Mouse (Mus musculus) brain, adult 2 months (tissue): ENCODE data around the gene Akap12.

Experiments used
- DNase-seq: peaks from one replicate; pipeline ENCODE4 v3.0.0; 2011; ENCODE audit warnings: low read depth, low spot score

The Akap12 gene

GRCm38 (mm10) chr10:4266041-4266930, at the start of gene Akap12:
Gene Akap12, plus strand, starts transcription at chr10:4266380.
- DNase-seq, result peak; percentile 81

DNA sequence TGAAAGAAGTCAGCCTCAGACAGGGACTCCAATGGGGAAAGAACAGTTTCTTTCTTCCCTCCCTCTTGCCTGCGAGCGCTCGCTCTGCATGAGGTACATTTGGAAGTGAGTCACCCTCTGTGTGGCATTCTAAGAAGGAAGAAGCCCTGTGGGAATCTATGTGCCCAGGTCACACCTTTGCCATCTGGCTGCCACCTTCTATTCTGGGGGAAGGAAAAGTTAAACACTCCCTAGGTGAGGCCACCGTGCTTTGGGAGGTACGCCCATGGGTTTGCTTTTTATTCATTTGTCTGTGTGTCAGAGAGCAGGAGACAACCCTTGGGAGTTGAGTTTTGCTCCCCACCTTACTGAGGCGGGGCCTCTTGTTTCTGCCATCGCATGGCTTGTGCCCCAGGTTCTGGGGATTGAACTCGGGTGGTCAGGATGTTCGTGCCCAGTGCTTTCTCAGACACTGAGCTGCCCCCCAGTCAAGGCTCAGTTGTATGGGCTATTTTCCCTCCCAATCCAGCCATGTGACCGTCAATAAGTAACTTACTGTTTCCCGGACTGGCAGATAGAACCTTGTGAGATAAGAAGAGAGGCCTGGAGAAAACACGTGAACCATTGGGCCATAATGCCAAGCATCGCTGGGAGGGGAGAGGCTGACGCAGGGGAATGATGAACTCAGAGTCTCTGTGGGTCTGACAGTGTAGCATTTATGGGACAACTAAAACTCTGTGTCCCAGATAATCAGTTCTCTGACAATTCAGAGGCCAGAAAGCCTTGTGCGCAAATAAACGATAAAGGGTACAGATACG, 35.4 kb upstream of the Akap12 start:
- DNase-seq, result peak; percentile 10

- peak; percentile 76 for DNase-seq
These were observed 33.1 kb upstream of the Akap12 start for GRCm38 (mm10) chr10:4233102-4233501.

DNA sequence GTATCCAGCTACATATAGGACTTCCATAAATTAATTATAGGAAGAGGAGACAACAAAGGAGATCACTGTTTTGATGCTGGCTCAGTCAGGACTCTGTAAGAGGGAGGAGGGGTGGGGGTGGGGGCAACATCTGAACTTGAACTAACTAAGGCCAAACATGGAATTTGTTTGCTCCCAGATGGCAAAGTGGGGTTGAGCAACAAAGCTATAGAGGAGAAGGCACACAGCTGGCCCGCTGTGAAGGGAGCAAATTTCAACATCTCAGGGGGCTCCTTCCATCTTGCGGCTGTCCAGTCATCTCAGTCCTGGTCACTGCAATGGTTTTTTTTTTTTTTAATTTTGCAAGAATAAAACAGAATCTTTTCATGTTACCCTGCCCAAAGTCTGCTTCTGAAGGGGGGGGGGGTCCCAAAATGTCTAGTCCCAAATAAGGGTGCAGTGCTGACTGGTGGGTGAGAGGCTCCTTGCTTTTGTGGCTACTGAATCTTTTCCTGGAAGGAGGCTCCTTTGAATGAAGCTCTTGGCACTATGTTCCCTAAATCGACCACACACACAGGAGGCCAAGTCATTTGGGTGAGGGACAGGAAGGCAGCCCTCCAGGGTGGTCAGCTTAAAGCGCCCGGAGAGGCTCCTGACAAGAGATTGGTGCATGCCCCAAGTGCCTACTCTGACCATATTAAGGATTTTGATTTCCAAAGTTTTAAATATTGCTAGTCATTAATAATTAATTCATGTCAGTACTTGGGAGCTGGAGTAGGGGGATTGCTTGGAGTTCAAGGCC, 26.2 kb upstream of the Akap12 start:
- no peak for DNase-seq

GRCm38 (mm10) chr10:4243591-4244300, 22.4 kb upstream of the Akap12 start:
- no peak for DNase-seq

DNA sequence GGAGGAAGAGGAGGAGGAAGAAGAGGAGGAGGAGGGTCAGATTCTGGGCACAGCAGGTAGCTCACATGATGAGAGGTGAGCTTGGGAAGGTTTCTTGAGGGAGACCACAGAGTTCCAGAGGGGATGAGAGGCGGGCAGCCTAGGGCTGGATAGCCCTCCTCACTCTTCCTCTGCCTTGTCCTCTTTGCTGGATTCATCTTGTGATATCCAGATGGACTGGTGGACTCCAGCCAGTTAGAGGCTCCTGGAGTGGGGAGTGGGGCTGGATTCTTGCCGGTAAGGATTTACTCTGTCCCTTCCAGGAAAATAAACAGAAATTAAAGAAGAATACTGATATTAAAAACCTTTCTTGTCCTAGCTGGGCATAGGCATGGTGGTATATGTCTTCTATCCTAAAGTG, 20.4 kb upstream of the Akap12 start:
- no peak for DNase-seq

- DNase-seq, result no peak
These were observed 19.8 kb upstream of the Akap12 start for GRCm38 (mm10) chr10:4246407-4246806.

DNA sequence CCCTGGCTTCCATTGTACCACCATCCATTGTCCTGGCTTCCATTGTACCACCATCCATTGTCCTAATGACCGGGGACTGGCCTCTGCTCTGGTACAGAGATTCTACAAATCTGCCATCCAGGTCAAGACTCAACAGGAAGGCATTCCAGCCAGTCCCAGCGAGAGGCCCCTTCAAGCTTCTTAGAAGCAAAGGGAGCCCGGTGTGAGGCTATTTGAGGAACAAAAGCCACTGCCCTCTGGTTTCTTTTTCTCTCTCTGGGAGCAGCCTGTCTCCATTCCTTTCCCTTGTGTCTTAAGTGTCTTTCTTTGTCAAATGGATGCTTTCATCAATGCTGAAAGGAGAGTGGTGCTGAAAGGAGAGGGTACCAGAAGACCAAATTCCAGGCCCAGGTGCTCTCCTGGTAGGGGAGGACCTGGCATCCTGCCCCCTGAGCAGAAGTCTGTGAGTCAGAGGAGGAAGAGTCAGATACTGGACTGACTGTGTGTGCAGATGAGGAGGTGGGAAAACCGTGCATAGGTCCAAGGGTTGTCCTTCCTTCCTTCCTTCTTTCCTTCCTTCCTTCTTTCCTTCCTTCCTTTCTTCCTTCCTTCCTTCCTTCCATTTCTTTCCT, 16.8 kb upstream of the Akap12 start:
- no peak for DNase-seq

GRCm38 (mm10) chr10:4250681-4251080, 15.5 kb upstream of the Akap12 start:
- DNase-seq, result no peak

DNA sequence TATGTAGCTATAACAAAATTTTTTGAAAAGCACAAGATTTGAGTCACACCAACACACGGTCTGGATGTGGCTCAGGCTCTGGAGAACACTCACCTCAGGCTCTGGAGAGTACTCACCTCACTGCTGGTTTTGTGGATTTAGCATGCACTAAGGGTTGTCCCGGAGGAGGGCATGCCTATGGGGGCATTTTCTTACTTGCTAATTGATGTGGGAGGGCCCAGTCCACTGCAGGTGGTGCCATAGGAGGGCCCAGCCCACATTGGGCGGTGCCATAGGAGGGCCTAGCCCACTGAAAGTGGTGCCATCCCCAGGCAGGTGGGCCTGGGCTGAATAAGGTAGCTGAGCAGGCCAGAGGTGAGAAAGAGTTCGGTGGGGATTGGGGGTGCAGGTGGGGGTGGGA, 12.6 kb upstream of the Akap12 start:
- DNase-seq, result no peak

DNA sequence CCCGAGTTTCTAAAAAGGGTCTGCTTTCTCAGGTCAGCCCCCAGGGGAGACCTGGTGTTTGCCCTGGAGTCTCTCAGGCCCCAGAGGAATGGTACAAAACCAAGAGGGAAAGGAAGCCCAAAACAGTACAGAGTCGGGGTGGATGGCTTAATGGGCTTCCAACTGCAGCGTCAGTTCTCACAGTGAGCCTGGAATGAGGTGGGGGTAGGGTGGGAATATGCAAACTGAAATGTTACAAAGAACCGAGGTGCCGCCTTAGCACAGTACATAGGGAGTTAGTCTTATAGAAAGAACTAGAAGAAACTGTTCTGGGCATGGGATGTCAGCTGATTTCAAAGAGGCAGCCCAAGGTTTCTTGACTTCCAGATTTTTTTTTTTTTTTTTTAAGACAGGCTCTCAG, 11.7 kb upstream of the Akap12 start:
- no peak for DNase-seq

GRCm38 (mm10) chr10:4260925-4261324, 5.3 kb upstream of the Akap12 start:
- no peak for DNase-seq

GRCm38 (mm10) chr10:4261359-4261952, 4.7 kb upstream of the Akap12 start:
- no peak for DNase-seq

GRCm38 (mm10) chr10:4265641-4266040, 539 bp upstream of the Akap12 start:
- DNase-seq, result peak; percentile 80

DNA sequence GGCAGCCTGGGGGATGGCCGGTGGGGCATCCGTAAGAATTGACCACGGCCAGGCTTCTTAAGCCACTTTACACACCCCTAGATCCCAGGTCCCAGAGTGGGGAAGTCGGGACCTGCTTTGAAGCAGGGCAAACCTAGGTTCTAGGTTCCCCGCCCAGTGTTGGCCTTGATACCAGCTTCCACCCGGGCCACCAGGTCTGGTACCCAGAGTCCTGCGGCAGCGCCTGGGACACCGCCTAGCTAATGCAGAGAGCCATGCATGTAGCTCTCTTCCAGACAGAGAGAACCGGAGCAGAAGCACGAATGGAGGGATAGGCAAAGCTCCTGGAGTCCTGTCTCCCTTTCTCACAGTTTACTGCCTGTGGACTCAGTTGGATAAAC, 741 bp downstream of the Akap12 start:
- DNase-seq, result peak; percentile 77

DNA sequence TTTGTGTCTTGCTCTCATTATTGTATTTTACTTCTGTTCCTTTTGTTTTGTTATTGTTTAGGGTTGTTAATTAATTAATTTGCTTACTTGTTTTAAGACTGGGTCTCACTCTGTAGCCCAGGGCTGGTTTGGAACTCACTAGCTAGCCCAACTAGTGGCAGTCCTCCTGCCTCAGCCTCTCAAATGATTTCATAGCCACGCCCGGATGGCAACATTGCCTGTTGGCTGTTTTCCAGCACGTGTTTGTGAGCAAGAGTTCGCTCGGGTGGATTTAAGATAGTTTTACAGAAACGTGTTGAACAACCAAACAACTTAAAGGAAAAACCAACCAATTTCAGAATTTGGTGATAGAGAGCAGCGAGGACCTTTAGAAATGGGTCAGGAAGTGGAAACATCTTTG, 1.3 kb downstream of the Akap12 start:
- DNase-seq, result peak; percentile 30

DNA sequence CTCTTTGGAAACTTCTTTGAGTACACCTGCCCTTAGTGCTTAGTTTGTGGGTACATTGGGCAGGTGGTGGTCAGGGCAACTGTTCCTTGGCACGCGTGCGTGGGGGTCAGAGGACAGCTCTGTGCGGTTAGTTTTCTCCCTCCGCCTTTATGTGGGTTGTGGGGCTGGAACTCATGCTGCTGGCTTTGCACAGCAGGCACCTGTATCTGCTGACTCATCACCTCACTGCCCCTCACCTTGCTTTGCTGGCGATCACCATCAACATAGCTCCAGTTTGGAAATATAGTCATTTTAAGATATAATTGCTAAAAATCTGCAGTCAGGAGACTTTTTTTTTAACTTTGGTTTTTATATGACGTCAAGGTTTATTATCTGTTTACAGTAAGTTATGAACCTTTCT, 2.0 kb downstream of the Akap12 start:
- DNase-seq, result no peak

DNA sequence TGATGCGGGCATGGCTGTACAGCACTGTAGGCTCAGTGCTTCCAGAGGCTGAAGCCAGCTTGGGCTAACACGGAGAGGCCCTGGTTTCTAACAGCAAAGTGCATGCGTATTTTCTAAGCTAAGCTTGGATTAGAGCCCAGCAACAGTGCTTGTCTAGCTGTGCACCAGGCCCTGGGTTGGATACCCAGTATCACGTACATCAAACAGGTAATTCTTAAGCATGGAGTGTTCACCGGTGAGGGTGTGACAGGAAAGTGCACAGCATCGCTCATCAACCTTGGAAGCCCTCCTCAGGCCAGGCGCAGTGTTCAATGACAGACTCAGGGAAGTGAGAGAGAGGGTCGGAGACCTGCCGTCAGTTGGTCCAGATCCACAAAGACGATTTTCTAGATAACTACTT, 9.4 kb downstream of the Akap12 start:
- peak; percentile 40 for DNase-seq

- DNase-seq, result peak; percentile 87
These were observed 9.9 kb downstream of the Akap12 start for GRCm38 (mm10) chr10:4276081-4276480.

- DNase-seq, result no peak
These were observed 11.9 kb downstream of the Akap12 start for GRCm38 (mm10) chr10:4278041-4278440.

- DNase-seq, result no peak
These were observed 16.2 kb downstream of the Akap12 start for GRCm38 (mm10) chr10:4282395-4282794.
